Mouse (Mus musculus) liver, embryonic 15.5 days (tissue): ENCODE measurements around the gene Sardh. TPM values are rescaled to one million over a fixed set of nuclear protein-coding genes. Genes with fewer than 3 reads are reported as not detected.

Experiments used
- polyA plus RNA-seq: library from polyadenylated mRNA; unstranded; fragments of >200 nt; fragmentation: Nextera tagmentation; extraction: Ambion mirVana; gene quantifications from 2 replicates; pipeline ENCODE4 v1.2.1, GENCODE M21; 2015

Gene Sardh
- polyA plus RNA-seq, 1 experiment from 2014 or later, result 51.2 TPM

Other genes starting within 250 kb of the Sardh start
- 13.2 and 15.0 TPM in 2 replicates for gene Cacfd1, start 238.4 kb downstream of the Sardh start, polyA plus RNA-seq
- gene Slc2a6, start 220.3 kb downstream of the Sardh start, polyA plus RNA-seq, result 0.28 and 0.29 TPM in 2 replicates
- gene Mymk, start 176.2 kb downstream of the Sardh start, polyA plus RNA-seq, result 1.9 and 2.5 TPM in 2 replicates
- gene Adamtsl2, start 169.0 kb downstream of the Sardh start, polyA plus RNA-seq, result 0.32 and 0.48 TPM in 2 replicates
- not detected in 2 replicates for gene Fam163b, start 105.8 kb downstream of the Sardh start, polyA plus RNA-seq
- 0.07 TPM in 2 replicates for gene Dbh, start 83.1 kb downstream of the Sardh start, polyA plus RNA-seq
- gene Vav2, start 178.7 kb upstream of the Sardh start, polyA plus RNA-seq, result 4.7 and 5.8 TPM in 2 replicates
- gene Brd3os, start 194.0 kb upstream of the Sardh start, polyA plus RNA-seq, result 0.48 and 0.50 TPM in 2 replicates